Mouse (Mus musculus) stomach, postnatal 0 days (tissue): ENCODE measurements around the gene Nxnl2. TPM values are rescaled to one million over a fixed set of nuclear protein-coding genes. Genes with fewer than 3 reads are reported as not detected.

Source experiments
- ATAC-seq: fragments of 200-750 bp; cut with Nextera tagmentation; 2 replicates; pipeline ENCODE4 v1.8.0; 2017; ENCODE audit not compliant: low FRiP score, low TSS enrichment
- DNase-seq: peaks from one replicate; pipeline ENCODE4 v3.0.0-alpha.2; 2016; ENCODE audit warnings: low spot score
- H3K27ac ChIP-seq: fragments of 300-500 bp; sonication (generic); replicated peaks from 2 replicates; pipeline ENCODE4 v1.5.1; 2014; ENCODE audit warnings: mild to moderate bottlenecking, control low read depth
- H3K27me3 ChIP-seq: fragments of 300-500 bp; sonication (generic); 2 replicates; pipeline ENCODE4 v1.6.1; 2014; ENCODE audit warnings: low read length; ENCODE audit not compliant: control insufficient read depth, insufficient read depth
- H3K36me3 ChIP-seq: fragments of 300-500 bp; sonication (generic); 2 replicates; pipeline ENCODE4 v1.6.1; 2014; ENCODE audit warnings: low read length, mixed read lengths; ENCODE audit not compliant: control insufficient read depth, insufficient read depth
- H3K4me1 ChIP-seq: fragments of 300-500 bp; sonication (generic); replicated peaks from 2 replicates; pipeline ENCODE4 v1.6.1; 2014; ENCODE audit warnings: antibody characterized with exemption; ENCODE audit not compliant: control insufficient read depth, insufficient read depth
- H3K4me2 ChIP-seq: fragments of 300-500 bp; sonication (generic); replicated peaks from 2 replicates; pipeline ENCODE4 v1.6.1; 2014; ENCODE audit warnings: low read depth, mild to moderate bottlenecking, control low read depth, moderate library complexity
- H3K4me3 ChIP-seq: fragments of 300-500 bp; sonication (generic); 2 replicates; pipeline ENCODE4 v1.5.1; 2014; ENCODE audit warnings: low read depth, low read length, control low read depth
- H3K9ac ChIP-seq: fragments of 300-500 bp; sonication (generic); 2 replicates; pipeline ENCODE4 v1.6.1; 2014; ENCODE audit warnings: mild to moderate bottlenecking, low read length, control low read depth, mixed read lengths
- H3K9me3 ChIP-seq: fragments of 300-500 bp; sonication (generic); 2 replicates; pipeline ENCODE4 v1.6.1; 2016; ENCODE audit warnings: low read length; ENCODE audit not compliant: control insufficient read depth
- CTCF ChIP-seq: IDR thresholded peaks from 2 replicates; pipeline ENCODE4 v1.5.1; 2016; ENCODE audit warnings: antibody characterized with exemption, low read depth, mild to moderate bottlenecking, moderate library complexity
- EP300 ChIP-seq: optimal IDR thresholded peaks from 2 replicates; pipeline ENCODE3; 2016; ENCODE audit warnings: antibody characterized with exemption
- WGBS: fragments of 180-500 bp; shearing (Covaris S2); extraction: QIAGEN DNeasy Blood & Tissue Kit; methylation state at CpG from one replicate; pipeline ENCODE4 v1.1.7; 2014; 5-methylcytosine and 5-hydroxymethylcytosine counted together
- polyA plus RNA-seq: library from polyadenylated mRNA; unstranded; fragments of >200 nt; fragmentation: Nextera tagmentation; extraction: Ambion mirVana; gene quantifications from 2 replicates; pipeline ENCODE4 v1.2.1, GENCODE M21; 2015

The Nxnl2 gene
- polyA plus RNA-seq, 1 experiment from 2014 or later, result 4.6 TPM

DNA sequence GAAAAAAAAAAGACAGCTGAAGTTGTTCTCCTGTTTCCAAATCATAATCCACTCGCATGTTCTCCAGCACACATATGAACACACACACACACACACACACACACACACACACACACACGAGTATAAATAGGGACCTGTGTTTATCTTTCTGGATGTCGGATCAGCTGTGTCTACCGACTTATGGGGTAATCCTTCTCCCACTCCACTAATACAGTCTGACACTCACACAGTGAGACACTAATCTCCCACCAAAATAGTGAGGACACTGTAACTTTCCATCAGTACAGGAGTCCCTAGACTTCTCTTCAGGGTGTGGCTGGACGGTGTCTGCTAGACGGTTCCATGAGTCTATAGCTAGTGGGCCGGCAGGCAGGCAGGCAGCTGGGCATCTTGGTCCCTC, 11.4 kb downstream of the Nxnl2 start:
- H3K27me3 ChIP-seq, result no peaks in the 10 kb centered on the region

DNA sequence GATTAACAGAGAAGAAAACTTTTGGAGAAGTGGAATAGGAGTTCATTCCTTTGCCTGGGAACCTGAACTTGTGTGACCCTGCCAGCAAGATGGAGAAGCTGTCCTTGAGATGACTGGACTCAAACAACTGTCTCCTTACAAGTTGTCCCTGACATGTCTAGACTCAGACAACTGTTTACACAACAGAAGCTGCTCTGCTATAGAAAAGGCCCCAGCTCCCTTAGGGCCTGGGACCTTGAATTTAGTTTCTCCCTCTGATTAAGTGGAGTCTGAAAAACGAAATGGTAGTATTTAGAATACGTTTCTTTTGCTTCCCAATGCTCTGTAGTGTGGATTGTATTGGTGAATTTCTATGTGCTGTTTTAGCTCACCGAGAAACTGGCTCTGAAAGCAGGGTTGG, 14.1 kb downstream of the Nxnl2 start:
- Histone ChIP-seq H3K27ac (no peak overlapping the region), H3K27me3 (no peaks in the 10 kb centered on the region), H3K9me3 (no peaks in the 10 kb centered on the region), H3K4me1 (no peaks in the 10 kb centered on the region), H3K9ac (no peak overlapping the region), H3K4me2 (no peak overlapping the region), H3K4me3 (no peak overlapping the region), H3K36me3 (no peaks in the 10 kb centered on the region)
- ATAC-seq (no peak), DNase-seq (no peak)
- WGBS, result 73% methylated on average over 3 of the region's 3 CpGs
- no peak for TF ChIP-seq CTCF
- no peak for TF ChIP-seq EP300

More for the DNA sequence above, 11.4 kb downstream of the Nxnl2 start:
- Histone ChIP-seq H3K9ac (no peak overlapping the region), H3K9me3 (no peaks in the 10 kb centered on the region), H3K36me3 (no peaks in the 10 kb centered on the region), H3K4me2 (no peak overlapping the region), H3K27ac (no peak overlapping the region), H3K4me1 (no peaks in the 10 kb centered on the region), H3K4me3 (no peak overlapping the region)
- 59% methylated on average over 7 of the region's 7 CpGs for WGBS
- TF ChIP-seq EP300 (no peak), CTCF (no peak)
- DNase-seq (no peak), ATAC-seq (no peak)

DNA sequence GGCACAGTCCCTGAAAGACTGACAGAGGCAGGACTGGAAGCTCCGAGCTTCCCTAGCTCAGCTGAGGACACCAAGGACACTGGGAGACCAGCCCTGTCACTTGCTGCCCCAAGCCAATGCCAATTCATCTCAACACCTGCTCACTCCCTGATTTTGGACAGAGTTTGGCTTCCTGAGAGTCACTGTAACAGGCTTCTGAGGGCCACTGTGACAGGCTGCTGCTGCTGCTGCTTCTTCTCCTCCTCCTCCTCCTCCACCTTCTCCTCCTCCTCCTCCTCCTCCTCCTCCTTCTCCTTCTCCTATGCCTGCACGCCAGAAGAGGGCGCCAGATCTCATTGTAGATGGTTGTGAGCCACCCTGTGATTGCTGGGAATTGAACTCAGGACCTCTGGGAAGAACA, 19.5 kb downstream of the Nxnl2 start:
- TF ChIP-seq EP300, result no peak
- peak; percentile 39 for TF ChIP-seq CTCF
- Histone ChIP-seq H3K27me3 (no peaks in the 10 kb centered on the region), H3K4me2 (no peak overlapping the region), H3K4me1 (no peaks in the 10 kb centered on the region), H3K4me3 (no peak overlapping the region), H3K9ac (no peak overlapping the region), H3K9me3 (no peaks in the 10 kb centered on the region), H3K27ac (no peak overlapping the region), H3K36me3 (no peaks in the 10 kb centered on the region)
- no peak for ATAC-seq
- WGBS, result 59% methylated on average over 3 of the region's 3 CpGs
- no peak for DNase-seq

DNA sequence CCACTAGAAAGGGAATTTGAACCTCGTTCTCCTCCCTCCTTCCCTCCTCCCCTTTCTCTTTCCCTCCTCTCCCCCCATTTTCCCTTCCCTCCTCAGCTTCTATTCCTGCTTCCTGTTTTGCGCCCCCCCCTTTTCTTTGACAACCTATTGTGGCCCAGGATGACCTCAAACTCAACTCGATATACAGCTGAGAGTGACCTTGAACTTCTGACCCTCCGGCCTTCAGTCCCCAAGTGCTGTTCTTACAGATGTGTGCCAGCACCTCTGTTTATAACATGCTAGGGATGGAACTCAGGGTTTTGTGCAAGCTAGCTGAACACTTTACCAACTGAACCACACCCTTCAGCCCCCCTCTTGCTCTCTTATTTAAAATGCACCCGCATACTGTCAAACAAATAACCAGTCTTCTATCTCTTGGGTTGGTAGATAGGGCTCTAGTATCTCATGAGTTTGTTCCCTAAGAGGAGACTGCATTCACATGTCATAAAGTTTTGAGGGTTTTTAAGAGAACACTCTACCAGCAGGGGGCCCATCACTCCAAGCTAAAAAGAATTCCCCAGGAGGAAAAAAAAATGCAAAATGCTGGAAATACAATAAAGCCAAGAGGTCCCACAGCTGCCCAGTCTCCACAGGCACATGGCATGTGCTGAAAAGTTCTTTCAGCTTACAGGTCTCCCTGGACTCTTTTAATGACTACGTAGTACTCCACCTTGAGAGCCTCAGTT, 20.8 kb downstream of the Nxnl2 start:
- Histone ChIP-seq H3K27ac (no peak overlapping the region), H3K9ac (no peak overlapping the region), H3K4me1 (no peaks in the 10 kb centered on the region), H3K9me3 (no peaks in the 10 kb centered on the region), H3K4me3 (no peak overlapping the region), H3K4me2 (no peak overlapping the region), H3K27me3 (no peaks in the 10 kb centered on the region), H3K36me3 (no peaks in the 10 kb centered on the region)
- ATAC-seq, result no peak
- WGBS, result 77% methylated on average over 6 of the region's 6 CpGs
- peak; percentile 67 for TF ChIP-seq CTCF
- no peak for TF ChIP-seq EP300
- DNase-seq, result peak; percentile 22

DNA sequence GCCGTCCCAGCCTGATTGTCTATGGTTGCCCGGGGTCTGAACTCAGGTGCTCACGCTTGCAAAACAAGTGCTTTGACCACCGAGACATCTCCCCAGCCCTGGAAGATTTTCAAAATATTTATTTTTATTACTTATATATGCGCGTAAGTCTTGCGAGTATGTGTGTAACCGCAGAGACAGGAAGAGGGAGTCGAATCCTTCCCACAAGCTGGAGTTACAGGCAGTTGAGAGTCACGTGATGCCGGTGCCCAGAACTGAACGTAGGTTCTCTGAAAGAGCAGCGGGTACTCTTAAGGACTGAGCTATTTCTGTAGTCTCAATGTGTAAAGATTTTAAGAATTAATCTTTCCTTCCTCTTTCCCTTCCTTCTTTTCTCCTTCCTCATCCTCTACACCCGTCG, 23.1 kb downstream of the Nxnl2 start:
- DNase-seq, result no peak
- Histone ChIP-seq H3K4me2 (no peak overlapping the region), H3K9ac (no peak overlapping the region), H3K4me1 (no peaks in the 10 kb centered on the region), H3K36me3 (no peaks in the 10 kb centered on the region), H3K27ac (no peak overlapping the region), H3K4me3 (no peak overlapping the region), H3K9me3 (no peaks in the 10 kb centered on the region), H3K27me3 (no peaks in the 10 kb centered on the region)
- no peak for TF ChIP-seq EP300
- TF ChIP-seq CTCF, result no peak
- no peak for ATAC-seq
- WGBS, result 83% methylated on average over 15 of the region's 15 CpGs

DNA sequence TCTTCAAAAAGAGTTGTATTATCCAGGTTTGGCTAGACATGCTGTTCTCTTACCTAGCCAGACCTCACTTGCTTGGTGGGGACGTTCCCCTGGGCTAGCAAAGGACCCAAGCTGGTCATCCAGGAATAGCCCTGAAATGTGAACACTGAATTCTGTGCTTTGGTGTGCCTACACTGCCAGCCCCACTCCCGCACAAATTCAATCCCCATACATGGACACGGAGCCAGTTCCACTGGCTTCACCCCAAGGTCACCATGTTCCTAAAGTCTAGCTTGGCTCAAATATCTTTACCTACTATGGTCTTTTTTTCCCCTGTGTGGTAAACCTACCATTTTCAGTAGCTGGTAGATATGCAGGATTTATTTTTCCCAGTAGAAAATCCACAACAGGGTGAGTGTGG, 26.9 kb downstream of the Nxnl2 start:
- ATAC-seq (no peak), DNase-seq (no peak)
- Histone ChIP-seq H3K9me3 (no peaks in the 10 kb centered on the region), H3K4me2 (no peak overlapping the region), H3K4me3 (no peak overlapping the region), H3K9ac (no peak overlapping the region), H3K27ac (0 out of 2 replicates have a peak overlapping the region, but pooled peaks have one; percentile 18), H3K27me3 (no peaks in the 10 kb centered on the region), H3K4me1 (no peaks in the 10 kb centered on the region), H3K36me3 (no peaks in the 10 kb centered on the region)
- 57% methylated on average over 3 of the region's 3 CpGs for WGBS
- no peak for TF ChIP-seq EP300
- no peak for TF ChIP-seq CTCF
